Mouse (Mus musculus) layer of hippocampus, postnatal 25 days (tissue): ENCODE data around the gene Pidd1. TPM values are rescaled to one million over a fixed set of nuclear protein-coding genes. Genes with fewer than 3 reads are reported as not detected.

Experiments
- DNase-seq, 2 experiments: peaks; one replicate each; pipeline ENCODE4 v3.0.0; 2022; ENCODE audit warnings: mixed read lengths in 2 of 2, low spot score in 1 of 2; ENCODE audit errors: extremely low spot score in 1 of 2
- total RNA-seq, 2 experiments: library from RNA; stranded (reverse); gene quantifications; 2 replicates each; pipeline ENCODE4 v1.2.3; 2021

The Pidd1 gene
- total RNA-seq, 2 experiments from 2014 or later: 0.84 to 2.2 TPM

- no peak for DNase-seq
Measured at GRCm38 (mm10) chr7:141460001-141460390, 16.2 kb upstream of the Pidd1 start.

GRCm38 (mm10) chr7:141459301-141459711 is 15.5 kb upstream of the Pidd1 start:
- no peak for DNase-seq

GRCm38 (mm10) chr7:141458661-141459060 is 14.8 kb upstream of the Pidd1 start:
- DNase-seq: no peak

- DNase-seq: peak in 1 of 2 experiments; percentile 60
Measured at GRCm38 (mm10) chr7:141457986-141458660, 14.3 kb upstream of the Pidd1 start.

- DNase-seq: no peak
Measured at GRCm38 (mm10) chr7:141457236-141457635, 13.4 kb upstream of the Pidd1 start.

GRCm38 (mm10) chr7:141456739-141457138 is 12.9 kb upstream of the Pidd1 start:
- DNase-seq: no peak

GRCm38 (mm10) chr7:141455610-141456314 is 11.9 kb upstream of the Pidd1 start:
- peak in 1 of 2 experiments; percentile 34 for DNase-seq

GRCm38 (mm10) chr7:141454967-141455551 is 11.2 kb upstream of the Pidd1 start, which contains the start of gene Pnpla2:
Gene Pnpla2, plus strand, starts transcription at chr7:141455198.
- peak; percentile 71 to 79 for DNase-seq

GRCm38 (mm10) chr7:141453636-141454035 is 9.8 kb upstream of the Pidd1 start:
- DNase-seq: no peak

GRCm38 (mm10) chr7:141451928-141452327 is 8.1 kb upstream of the Pidd1 start:
- no peak for DNase-seq

GRCm38 (mm10) chr7:141447110-141447991 is 3.5 kb upstream of the Pidd1 start, which contains the start of gene Rplp2:
Gene Rplp2, plus strand, starts transcription at chr7:141447370.
- peak; percentile 82 to 91 for DNase-seq

- peak in 1 of 2 experiments; percentile 1 for DNase-seq
Measured at GRCm38 (mm10) chr7:141446374-141446773, 2.5 kb upstream of the Pidd1 start.

- no peak for DNase-seq
Measured at GRCm38 (mm10) chr7:141443081-141443821, 574 bp downstream of the Pidd1 start.

GRCm38 (mm10) chr7:141442199-141442598 is 1.6 kb downstream of the Pidd1 start:
- DNase-seq: peak in 1 of 2 experiments; percentile 1

GRCm38 (mm10) chr7:141441460-141441859 is 2.4 kb downstream of the Pidd1 start:
- DNase-seq: peak in 1 of 2 experiments; percentile 2

- DNase-seq: peak in 1 of 2 experiments; percentile 64
Measured at GRCm38 (mm10) chr7:141440613-141441012, 3.2 kb downstream of the Pidd1 start.

- DNase-seq: peak in 1 of 2 experiments; percentile 2
Measured at GRCm38 (mm10) chr7:141439811-141440210, 4.0 kb downstream of the Pidd1 start.

GRCm38 (mm10) chr7:141439140-141439679 is 4.6 kb downstream of the Pidd1 start:
- DNase-seq: no peak
